Mouse (Mus musculus) lung, postnatal 10 days (tissue): ENCODE measurements at regions not wholly inside any gene's neighbourhood (a gene's known extent, or its start where the extent isn't known, plus 50 kb on each side); places are given as distances from the start of the nearest gene placed in this dataset.

Experiments
- DNase-seq: peaks from one replicate; pipeline ENCODE4 v3.0.0; 2021

DNA sequence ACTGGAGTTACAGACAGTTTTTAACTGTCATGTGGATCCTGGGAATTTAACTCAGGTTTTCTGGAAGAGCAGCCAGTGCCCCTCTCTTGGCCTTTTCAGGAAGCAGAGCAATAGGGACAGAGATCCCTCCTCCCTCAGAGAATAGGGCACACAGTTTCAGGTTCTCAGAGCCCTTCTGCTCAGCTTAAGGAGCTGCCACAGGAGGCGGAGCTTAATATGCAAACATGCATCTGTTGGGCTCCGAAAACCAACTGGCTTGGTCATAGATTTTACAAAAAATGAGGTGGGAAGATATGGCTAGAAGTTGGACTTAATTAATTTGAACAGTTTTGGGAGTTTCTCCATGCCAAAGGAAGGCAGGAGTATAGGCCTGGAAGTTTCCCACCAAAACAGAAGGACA lies 61.9 kb upstream of the Znrf2 start:
- no peak for DNase-seq

DNA sequence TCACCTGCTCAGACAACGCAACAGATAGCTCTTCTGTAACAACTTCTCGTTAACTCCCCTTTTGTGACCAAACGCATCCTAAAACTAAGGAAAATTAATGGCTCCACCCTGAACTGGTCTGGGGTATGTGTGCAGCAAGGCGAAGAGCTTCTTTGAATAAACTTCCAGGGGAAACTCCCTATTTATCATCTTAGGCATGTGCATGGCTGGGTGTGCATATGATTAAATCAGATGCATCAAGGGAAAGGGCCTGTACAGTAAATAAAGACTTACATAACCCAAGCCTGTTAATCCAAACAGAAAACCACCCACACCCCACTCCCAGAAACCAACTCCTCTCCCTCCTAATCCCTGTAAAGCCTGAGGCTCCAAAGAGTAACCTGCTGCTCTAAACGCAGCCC lies 59.2 kb upstream of the Znrf2 start:
- DNase-seq: peak; percentile 11

DNA sequence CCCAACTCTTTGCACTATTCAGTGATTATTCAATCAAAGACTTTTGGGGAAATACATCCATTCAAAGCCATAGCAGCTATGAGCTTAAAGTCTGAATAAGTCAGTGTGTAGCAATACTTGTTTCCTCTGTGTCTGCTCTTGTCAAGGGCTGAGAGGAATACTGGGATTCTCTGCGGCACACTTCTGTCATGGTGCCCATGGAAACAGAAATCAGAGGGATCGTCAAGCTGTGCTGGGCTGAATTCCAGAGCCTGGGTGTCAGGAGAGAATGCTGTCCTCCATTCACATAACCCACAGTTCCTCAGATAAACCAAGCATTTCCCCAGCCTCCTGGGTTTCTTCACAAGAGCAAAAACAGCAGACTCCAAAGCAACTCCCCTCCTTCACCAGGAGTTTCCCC lies 58.6 kb upstream of the Znrf2 start:
- DNase-seq: peak; percentile 84

DNA sequence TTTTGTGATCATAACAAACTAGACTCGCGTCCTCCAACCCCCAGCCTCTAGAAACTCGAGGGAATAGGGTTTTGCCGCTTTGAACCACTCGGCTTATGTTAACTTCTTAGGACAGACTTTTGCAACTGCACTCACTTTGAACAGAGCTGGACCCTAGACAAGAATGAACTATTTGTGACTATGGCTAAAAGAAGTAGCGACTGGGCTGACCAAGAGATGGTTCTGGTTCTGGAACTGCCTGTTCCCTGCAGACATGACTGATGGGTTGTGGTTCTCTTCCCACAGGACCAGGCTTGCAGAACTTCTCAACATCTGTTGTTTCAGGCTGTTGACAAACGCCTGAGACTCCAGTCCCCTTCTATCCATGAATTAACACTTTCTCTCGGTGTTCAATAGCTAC lies 57.5 kb upstream of the Znrf2 start:
- DNase-seq: no peak

DNA sequence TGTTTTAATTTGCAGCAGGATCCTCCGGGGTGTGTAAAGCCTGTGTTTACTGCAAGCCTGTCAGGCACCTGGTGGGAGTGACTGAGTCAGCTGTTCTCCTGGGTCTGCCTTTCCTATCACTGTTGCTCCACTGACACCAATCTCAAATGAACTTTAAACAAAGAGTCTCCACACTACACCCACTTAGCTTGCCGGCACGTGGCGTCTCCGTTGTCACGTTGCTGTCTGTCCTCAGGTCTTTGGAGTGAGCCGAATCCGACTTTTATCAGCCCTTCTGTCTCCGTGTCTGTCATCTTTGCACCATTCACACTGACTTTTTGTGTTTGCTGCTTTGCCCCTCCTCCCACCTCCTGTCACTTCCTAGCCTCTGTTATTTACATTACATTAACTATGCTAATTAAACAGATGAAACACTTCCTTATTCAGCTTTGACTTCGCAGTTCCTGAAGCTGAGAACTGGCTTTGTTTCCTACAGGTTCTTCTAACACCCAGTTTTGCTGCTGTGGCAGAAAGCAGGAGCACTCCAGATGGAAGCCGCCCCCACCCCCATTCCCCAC lies 56.7 kb upstream of the Znrf2 start:
- DNase-seq: peak; percentile 16

DNA sequence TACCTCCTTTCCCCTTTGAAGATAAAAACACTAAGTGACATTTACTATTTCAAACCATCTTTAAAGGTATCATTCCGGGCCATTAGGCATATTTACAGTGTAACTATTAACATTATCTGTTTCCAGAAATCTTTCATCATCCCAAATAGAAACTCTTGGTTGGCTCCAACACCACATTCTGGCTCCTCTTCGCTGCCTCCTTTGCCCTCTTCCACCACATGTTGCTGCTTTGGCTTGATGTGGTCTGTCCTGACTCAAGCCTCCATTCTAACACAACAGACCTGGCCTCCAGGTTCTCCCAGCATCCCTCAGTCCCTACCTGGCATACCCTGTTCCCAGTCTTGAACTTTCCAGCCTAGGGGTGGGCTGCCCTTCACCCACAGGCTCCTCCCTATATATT lies 56.2 kb upstream of the Znrf2 start:
- DNase-seq: no peak

DNA sequence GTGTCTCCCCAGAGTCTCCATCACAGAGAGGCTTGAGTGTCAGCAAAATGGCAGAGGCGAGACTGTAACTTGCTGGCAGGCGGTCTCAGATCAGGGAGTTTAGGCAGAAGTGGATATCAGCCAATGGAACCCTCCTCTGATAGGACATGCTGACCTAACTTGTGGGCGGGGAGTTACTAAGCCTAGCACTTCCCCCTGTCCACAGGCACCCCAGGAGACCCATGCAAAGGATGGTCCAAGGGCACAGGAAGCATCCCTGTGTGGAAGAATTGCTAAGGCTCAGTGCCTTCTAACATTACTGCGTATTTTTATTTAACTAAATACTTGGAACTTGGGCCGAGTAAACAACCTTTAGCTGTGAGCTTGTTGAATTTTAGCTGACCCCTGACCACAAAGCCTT lies 54.7 kb upstream of the Znrf2 start:
- DNase-seq: no peak

DNA sequence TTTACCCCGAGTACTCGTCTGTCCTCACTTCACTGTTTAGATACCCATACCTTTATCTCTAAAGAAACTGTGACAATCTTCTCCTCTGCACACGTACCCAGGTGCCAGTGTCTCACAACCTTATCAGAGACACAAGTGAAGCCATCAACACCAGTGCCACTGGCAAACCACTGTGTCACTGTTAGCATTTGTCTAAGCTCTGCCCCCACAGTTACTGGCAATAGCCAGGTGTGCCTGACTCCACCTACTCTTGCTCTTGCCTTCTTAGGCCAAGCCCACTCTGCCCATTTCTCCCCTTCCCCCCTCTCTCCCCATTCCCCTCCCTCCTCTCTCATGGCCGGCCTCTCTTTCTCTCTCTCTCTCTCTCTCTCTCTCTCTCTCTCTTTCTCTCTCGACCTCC lies 54.2 kb upstream of the Znrf2 start:
- no peak for DNase-seq

DNA sequence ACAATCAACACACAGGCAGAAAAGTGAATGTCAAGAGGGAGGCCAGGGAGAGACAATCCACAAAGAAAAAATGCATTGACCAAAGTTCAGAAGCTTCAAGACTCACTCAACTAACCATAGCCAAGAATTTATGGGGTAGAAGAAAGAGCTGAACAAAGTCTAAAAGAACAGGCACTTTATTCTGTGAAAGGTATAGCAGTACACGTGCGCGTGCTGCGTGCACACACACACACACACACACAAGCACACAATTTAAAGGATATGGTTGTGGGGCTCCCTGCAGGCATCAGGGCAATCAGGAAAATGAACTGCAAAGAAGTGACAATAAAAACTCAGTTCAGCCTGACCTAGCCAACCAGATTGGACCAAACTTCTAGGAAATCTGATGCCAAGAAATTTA lies 53.0 kb upstream of the Znrf2 start:
- no peak for DNase-seq

DNA sequence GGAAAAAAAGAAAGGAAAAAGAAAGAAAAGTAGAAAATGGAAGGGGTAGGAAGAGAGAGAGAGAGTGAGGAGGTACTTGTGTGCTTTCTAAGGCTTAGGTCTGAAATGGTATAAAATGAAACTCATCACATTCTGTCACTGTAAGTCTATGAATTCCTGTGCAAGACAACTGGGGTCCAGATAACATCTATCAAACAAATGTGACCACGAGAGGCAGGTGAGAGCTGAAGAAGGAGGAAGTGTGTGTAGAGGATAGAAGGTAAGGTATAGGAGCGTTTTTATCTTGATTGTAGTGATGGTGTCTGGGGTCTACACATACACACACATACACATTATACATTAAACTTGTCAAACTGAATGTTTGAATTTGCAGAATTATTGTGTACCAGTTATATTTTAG lies 51.0 kb upstream of the Znrf2 start:
- no peak for DNase-seq

DNA sequence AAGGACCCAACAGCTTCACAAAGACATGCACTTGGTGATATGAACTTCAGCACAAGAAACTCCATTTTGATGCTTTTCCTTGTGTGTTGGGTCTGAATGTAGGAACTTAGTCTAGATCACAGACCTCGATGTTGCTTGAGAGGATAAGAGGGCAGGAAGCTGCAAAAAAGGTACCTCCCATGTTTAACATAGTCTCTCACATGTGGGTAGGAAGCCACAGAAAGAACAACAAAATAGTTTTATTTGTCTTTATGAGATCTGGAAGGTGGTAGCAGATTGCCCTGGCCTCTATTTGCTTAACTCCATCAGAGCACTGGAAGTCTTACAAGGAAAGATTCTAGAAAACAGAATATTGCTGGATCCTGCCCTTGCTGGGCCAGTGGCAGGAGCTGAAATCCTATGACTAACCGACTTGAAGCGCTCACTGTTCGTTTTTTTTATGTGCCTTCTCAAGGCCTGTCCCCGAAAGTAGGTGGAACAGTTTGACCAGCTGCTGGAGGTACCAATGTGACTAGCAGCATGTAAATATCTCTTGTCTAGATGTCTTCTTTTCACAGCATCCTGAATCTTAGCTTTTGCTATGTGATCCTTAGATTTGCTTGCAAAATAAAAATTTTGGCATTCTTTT lies 50.1 kb upstream of the Znrf2 start:
- DNase-seq: no peak
